Mouse (Mus musculus): ENCODE data around the gene Il17rc. TPM values are rescaled to one million over a fixed set of nuclear protein-coding genes. Genes with fewer than 3 reads are reported as not detected.

The Il17rc gene
- total RNA-seq, 2 experiments from 2014 or later = 4.6 to 5.7 TPM

DNA sequence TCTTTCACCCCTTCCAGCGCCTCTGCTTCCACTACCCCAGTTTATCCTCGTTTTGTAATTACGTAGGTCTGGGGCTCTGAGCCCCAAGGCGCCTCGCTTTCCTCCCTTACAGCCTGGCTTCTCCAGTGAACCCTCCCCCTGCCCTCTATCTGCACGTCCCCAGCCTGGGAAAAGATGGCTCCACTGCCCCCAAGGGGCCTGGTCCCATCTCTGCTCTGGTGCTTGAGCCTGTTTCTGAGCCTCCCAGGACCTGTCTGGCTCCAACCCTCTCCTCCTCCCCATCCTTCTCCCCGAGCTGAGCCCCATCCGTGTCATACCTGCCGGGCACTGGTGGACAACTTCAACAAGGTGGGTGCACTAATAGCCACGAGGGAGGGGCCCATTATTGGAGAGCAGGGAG is 12.5 kb downstream of the Il17rc start:
- peak in 1 of 2 experiments; percentile 35 for DNase-seq (ENCODE audit: low spot score in 2 of 2)
- intact Hi-C loops (cut with DNase I) = no loop called here

DNA sequence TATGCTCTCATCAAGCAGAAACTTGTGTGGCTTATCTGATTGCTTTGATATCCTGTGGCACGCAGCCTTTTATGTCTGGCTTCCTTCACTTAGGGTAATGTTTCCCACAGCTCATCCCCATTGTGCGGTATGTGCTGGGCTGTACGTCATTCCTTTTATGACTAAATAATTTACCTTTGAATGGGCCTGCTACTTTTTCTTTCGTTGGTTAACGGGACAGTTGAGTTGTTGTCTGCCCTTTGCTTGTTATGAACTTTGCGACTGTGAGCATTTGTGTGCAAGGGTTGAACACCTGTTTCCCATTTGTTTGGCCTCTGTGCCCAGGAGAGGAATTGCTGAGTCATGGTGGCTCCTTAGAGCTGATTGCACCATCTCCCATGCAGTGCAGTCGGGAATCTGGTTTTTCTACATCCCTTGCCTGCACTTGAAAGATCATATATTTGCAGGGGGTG is 15.9 kb downstream of the Il17rc start:
- intact Hi-C loops (cut with DNase I) = no loop called here
- no peak for DNase-seq (ENCODE audit: low spot score in 2 of 2)

DNA sequence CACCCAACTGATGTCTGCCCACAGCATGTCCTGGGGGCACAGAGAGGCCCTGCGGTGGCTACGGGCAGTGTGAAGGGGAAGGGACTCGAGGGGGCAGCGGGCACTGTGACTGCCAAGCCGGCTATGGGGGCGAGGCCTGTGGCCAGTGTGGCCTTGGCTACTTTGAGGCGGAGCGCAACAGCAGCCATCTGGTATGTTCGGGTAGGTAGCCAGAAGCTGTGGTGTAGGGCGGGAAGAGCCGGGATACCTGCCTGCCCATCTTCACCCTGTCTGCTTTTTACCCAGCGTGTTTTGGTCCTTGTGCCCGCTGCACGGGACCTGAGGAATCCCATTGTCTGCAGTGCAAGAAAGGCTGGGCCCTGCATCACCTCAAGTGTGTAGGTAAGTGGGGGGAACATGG is 18.2 kb downstream of the Il17rc start:
- intact Hi-C loops (cut with DNase I) = no loop called here
- DNase-seq (ENCODE audit: low spot score in 2 of 2) = no peak

DNA sequence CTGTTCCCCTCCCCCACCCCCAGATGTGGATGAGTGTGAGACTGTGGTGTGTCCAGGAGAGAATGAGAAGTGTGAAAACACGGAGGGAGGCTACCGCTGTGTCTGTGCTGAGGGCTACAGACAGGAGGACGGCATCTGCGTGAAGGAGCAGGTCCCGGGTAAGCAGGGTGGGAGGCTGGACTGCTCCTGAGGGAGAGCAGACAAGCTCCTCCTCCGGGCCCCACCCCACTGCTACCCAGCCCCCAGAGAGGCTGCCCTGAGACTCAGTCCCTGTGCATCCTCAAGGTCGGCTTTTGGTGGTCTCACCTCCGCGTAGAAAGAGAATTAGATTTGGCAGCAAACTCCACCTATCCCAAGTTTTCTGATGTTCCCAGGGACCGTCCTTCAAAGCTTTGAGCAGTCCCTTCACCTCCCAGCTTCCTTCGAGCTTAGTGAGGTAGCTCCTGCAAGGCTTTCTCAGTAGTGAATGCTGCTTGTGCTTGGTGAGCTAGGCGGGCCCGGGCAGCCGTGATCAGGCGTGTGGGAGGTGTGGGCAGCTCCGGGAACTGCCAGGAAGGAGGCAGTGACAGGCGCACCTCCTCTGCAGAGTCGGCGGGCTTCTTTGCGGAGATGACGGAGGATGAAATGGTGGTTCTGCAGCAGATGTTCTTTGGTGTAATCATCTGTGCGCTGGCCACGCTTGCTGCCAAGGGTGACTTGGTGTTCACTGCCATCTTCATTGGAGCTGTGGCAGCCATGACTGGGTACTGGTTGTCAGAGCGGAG is 21.1 kb downstream of the Il17rc start:
- DNase-seq (ENCODE audit: low spot score in 2 of 2) = peak; percentile 71 to 79
- intact Hi-C loops (cut with DNase I) = no loop called here

DNA sequence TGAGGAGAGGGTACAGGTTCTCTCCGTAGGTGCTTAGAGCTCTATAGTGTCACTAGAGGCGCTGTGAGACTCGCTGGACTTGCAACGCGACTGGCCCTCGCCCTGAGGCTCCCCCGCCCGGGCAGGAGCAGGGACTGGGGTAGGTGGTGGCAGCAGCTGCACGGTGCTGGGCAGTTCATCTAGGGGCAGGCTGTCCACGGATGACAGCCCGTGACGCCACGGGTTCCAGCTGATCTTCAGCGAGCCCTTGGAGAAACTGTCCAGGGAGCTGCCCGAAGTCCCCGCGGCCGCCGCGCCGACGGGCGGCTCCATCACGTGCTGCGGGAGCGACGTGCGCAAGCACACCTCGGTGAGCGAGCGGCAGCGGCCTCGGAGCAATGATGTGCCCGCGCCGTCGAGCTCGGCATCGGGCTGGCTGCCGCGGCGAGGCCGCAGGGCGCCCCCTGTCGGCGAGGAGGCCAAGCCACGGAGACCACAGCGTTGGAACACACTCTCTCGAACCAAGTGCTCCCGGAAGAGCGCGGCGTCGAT is 23.1 kb downstream of the Il17rc start:
- intact Hi-C loops (cut with DNase I) = no loop called here
- DNase-seq (ENCODE audit: low spot score in 2 of 2) = peak; percentile 65 to 74

DNA sequence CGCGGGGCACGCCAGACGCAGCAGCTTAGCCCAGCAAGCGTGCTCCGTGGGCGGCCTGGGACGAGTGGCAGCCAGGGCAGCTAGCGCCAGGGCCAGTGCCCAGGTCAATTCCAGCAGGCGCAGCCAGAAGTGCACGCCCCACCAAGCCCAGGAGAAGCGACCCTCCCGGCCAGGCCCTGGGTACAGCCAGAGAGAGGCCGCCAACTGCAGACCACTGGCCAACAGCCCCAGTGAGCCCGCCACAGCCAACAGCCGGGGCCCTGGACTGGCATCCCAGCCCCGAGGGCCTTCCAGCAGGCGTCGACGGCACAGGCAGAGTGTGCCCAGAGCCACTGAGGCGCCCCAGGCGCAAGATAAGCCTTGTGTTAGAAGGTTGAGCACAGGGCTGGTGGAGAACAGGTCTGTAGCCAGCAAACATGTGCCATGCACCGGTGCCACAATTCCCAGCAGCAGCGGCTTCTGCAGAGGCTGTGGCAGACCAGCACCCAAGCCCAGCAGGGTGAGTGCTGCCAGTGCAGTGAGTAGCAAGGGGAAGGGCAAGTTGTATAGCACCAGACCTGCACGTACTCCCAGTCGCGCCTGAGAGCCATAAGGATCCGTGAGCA is 23.9 kb downstream of the Il17rc start:
- DNase-seq (ENCODE audit: low spot score in 2 of 2) = no peak
- intact Hi-C loops (cut with DNase I) = no loop called here

DNA sequence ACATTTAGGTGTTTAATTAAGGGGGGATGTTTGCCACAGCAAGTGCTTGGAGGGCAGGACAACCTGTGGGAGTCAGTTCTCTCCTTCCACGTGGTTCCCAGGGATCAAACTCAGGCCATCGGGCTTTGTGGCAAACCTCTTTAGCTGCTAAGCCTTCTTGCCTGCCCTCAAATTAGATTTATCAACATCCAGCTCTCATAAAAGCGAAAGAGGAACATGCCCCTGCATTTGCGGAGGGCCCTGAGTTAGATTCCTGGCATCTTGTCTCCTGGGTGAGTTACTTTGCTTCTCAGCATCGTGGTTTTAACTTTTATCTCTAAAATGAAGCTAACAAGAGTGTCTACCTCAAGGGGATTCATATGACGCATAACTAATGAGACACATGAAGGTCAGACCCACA is 28.1 kb downstream of the Il17rc start:
- intact Hi-C loops (cut with DNase I) = no loop called here
- DNase-seq (ENCODE audit: low spot score in 2 of 2) = no peak

DNA sequence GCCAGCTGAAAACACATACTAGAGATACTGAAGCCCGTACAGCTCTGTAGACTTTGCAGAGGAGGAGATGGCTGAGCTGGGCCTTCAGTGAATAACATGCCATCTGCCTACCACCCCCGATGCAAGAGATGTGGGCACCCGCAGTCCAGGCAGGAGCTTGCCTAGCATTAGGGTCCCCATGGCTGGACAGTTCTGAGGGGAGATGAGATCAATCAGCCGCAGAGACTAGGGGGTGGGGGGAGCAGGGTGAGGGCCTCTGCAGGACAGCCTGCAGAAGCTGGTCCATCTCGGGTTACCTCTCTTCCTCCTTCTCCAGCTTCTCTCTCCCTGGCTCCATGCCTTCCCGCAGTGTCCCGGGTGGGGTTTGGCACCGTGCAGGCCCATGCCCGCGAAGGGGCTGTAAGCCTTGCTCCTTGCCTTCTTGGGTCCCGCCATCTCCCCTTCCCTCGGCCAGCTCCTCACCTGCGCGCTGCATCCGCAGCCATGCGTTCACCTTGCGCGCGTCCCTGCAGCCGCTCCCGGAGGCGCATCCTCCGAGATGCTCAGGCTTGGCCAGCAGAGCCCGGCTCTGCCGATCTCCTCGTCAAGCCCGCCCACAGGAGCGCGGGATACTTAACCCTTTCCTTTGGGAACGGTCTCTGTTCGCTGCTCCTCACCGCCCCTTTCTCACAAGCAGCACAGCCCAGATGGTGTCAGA is 30.3 kb downstream of the Il17rc start, which contains the start of gene Prrt3:
Gene Prrt3 (minus strand): TSS at position 544 of the 697 bp plus-strand sequence.
- intact Hi-C loops (cut with DNase I) = loop anchor here (2.0 kb wide), 1 partner anchor 111 kb away; no protein-coding TSS in a partner anchor

DNA sequence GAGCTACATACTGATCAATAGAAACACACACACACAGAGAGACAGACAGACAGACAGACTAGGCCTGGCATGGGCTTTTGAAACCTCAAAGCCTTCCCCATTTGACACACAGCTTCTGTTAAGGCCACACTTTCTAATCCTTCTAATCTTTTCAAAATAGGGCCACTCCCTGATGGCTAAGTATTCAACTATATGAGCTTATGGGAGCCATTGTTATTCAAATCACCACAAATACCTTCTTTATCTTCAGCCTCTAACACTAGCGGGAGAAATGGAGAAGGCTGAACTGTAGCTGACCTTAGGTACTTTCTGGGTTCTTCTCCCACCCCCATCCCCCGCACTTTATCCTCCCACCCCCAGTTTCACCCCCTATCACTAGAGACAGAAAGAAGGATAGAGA is 31.6 kb downstream of the Il17rc start:
- intact Hi-C loops (cut with DNase I) = no loop called here
- DNase-seq (ENCODE audit: low spot score in 2 of 2) = no peak

More for the DNA sequence above, 30.3 kb downstream of the Il17rc start, which contains the start of gene Prrt3:
- DNase-seq (ENCODE audit: low spot score in 2 of 2) = peak; percentile 82 to 90

DNA sequence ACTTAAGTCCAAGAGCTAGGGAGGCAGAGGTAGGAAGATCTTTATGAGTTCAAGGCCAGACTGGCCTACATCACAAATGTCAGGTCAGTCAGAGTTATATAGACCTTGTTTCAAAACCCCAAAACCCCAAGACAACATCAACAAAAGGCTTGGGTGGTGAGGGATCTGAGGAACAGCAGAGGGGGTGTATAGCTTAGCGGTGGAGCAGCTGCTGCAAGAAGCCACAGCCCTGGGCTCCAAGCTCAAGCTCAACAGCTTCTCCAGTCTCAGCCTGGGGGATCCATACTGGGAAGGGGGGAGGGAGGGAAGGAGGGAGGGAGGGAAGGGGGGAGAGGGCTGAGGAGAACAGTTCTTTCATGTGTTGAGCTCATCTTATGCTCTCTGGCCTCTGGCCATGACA is 34.5 kb downstream of the Il17rc start:
- intact Hi-C loops (cut with DNase I) = no loop called here
- DNase-seq (ENCODE audit: low spot score in 2 of 2) = no peak

DNA sequence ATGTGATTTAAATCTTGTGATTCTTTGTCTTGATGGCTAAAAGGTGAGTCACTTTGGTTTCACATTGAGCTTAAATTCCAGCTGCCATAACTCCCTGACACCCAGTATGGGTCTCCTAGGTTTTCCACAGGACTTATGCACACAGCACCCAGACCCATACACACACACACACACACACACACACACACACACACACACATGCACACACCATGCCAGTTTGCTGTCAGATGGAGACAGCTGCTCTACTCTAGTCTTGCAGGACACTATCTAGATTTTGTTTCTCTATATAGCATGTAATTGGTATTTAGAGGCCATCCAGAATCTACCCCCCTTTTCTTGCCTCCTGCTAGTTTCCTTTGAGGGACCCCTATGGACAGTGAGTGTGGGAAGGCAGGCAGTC is 35.9 kb downstream of the Il17rc start:
- no peak for DNase-seq (ENCODE audit: low spot score in 2 of 2)
- intact Hi-C loops (cut with DNase I) = no loop called here

DNA sequence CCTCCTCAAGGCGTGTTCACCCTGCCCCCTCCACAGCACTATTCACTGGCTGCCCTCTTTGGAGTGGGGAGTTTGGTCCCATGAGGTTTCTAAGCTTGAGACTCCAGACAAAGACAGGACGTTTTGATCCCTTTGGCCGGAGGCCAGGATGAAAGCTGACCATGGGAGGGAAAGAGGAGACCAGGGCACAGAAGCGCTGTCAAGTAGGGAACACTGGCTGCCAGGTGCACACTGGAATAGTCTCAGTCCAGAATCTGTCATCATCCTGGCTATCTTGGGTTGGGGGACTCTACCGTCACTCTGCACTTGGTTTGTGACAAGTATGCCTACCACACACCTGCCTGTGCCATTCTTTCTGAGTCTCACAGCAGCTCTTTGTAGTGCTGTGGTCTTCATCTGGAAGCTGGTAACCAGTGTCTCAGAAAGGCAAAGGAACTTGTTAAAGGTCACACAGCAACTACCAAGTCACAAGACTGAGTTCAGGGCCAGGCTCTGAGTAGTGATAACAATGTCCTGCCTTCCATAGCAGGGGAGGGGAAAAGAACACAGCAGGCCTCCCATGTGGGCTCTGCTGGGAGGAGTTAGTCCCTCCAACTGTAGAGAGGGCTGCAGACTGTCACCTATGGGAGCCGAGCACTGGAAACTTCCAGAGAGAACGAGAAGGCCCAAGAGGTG is 37.2 kb downstream of the Il17rc start:
- intact Hi-C loops (cut with DNase I) = no loop called here
- DNase-seq (ENCODE audit: low spot score in 2 of 2) = no peak

DNA sequence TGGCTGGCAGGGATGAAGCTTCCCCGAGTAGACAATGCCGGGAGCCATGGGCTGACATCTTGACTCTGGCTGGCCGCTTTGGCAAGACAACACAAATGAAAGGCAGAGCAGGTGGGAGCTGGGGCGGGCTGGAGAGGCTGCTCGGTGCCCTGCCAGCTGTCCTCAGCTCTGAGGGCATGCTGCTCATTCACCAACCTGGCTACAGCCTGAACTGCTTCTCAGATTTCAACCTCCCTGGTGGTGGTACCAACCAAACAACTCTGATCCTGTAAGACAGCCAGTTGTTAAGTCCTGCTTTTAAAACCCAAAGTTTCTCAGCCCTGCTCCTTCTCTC is 37.7 kb downstream of the Il17rc start:
- intact Hi-C loops (cut with DNase I) = no loop called here
- no peak for DNase-seq (ENCODE audit: low spot score in 2 of 2)

DNA sequence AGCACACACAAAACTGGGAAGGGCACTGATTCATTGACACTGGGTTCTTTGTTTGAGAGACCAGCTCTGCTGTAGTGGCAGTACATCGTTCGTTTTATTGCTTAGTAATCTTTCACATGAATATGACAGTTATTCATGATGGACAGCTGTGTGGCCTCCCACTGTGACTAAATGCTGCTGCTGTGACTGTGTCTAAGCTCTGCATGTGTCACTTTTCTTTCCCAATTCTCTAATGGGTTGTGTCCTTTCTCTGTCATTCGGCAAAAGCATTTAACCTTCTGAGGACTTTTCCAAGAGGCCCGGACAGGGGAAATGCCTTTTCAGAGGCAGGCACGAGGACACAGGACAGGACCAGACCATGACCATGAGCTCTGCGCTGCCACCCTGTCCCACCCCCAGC is 42.7 kb downstream of the Il17rc start:
- intact Hi-C loops (cut with DNase I) = no loop called here
- DNase-seq (ENCODE audit: low spot score in 2 of 2) = no peak

DNA sequence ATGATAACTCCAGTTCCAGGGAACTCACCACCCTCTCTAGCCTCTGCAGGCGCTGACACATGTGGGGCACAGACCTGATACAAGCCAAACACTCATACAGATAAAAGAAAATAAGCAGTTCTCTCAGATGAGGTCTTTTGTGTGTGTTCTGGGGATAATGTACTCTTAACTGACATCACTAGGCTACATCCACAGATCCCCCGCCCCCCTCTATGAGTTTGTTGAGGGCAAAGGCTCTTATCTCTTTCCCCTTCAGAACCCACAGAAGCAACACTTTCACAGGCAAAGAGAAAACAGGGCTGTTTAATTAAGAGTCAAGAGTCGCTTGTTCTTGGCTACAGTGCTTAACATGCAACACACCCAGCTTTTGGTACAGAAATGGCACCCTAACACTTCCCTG is 43.4 kb downstream of the Il17rc start:
- intact Hi-C loops (cut with DNase I) = no loop called here
- no peak for DNase-seq (ENCODE audit: low spot score in 2 of 2)

DNA sequence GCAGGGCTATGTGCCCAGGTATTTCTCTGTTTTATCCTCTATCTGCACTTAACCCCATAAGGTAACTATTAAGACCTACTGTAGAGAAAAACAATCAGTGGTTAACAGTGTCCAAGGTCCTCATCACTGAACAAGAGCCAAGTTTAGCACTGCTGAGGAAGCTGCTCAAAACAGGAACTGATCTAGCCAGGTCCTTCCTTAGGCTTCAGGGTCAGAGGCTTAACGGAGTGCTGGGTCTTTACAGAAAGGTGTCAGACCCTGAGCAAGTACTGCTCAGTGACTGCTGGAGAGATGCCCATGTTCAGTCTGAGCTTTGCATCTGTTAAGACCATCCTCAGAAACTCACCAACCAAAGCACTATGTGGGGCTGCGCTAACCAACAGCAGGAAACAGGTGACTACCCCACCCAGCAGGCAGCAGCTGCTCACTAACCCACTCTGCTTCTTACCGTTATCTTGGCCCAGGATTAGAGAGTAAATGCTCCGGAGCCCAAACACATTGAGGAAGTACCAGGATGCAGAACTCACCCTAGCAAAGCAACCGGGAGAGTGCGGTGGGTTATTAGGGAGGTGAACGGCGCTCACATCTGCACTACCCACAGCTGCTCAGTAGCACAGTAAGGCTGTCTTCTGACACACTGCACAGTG is 46.3 kb downstream of the Il17rc start:
- intact Hi-C loops (cut with DNase I) = no loop called here
- no peak for DNase-seq (ENCODE audit: low spot score in 2 of 2)

DNA sequence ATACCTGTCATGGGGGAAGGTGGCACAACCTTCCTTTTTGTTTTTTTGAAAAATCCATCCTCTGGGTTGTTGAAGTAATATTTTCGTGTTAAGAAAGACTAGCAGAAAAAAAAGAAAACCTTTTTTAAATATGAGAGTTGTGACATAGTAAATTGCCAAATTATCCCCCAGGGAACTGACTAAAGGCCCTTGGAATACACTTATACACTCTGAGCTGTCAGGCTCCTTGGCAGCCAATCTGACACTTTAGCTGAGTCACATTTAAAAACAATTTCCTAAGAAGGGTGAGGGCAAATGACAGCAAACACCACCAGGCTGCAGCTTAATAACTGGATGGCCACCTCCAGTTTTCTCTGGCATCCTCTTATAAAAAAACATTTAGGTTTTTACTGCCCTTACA is 51.1 kb downstream of the Il17rc start:
- DNase-seq (ENCODE audit: low spot score in 2 of 2) = no peak
- intact Hi-C loops (cut with DNase I) = loop anchor here (5.0 kb wide), 1 partner anchor 85 kb away; no protein-coding TSS in a partner anchor

DNA sequence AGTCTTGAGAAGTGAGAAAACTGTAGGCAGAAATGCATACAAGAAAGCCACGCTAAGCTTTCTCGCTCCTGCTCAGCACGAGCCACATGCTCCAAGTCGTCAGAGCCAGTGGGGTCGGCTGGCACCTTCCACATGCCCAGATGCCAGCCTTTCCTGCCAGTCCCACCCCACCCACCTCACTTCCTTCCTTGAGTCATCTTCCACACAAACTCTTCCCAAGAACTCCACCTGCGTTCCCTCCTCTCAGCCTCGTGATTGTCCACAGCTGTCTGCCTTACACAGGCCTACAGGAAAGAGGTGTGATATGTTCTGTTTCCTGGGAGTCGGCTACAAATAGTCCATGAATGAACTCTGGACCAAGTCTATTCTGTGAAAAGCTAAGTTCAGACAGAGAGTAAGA is 52.2 kb downstream of the Il17rc start:
- peak in 1 of 2 experiments; percentile 77 for DNase-seq (ENCODE audit: low spot score in 2 of 2)
- intact Hi-C loops (cut with DNase I) = loop anchor here (5.0 kb wide), 1 partner anchor 84 kb away; no protein-coding TSS in a partner anchor

Data from left cerebral cortex, postnatal 25 days (tissue).